Mouse (Mus musculus): ENCODE measurements around the gene Tas2r124. TPM values are rescaled to one million over a fixed set of nuclear protein-coding genes. Genes with fewer than 3 reads are reported as not detected.

The Tas2r124 gene
- not detected for total RNA-seq (2021)

GRCm38 (mm10) chr6:132754430-132754829 is at the start of gene Tas2r124:
TSS of gene Tas2r124 (plus strand) at chr6:132754730.
- intact Hi-C loops (cut with DNase I), result no loop called here
- no peak for DNase-seq (ENCODE audit: low spot score)

GRCm38 (mm10) chr6:132711828-132712227 is 42.7 kb upstream of the Tas2r124 start, which contains the start of gene Tas2r122:
TSS of gene Tas2r122 (minus strand) at chr6:132711928.
- no peak for DNase-seq (ENCODE audit: low spot score)
- intact Hi-C loops (cut with DNase I), result no loop called here

GRCm38 (mm10) chr6:132737935-132738334 is 16.6 kb upstream of the Tas2r124 start, which contains the start of gene Tas2r115:
TSS of gene Tas2r115 (minus strand) at chr6:132738035.
- intact Hi-C loops (cut with DNase I), result no loop called here
- DNase-seq (ENCODE audit: low spot score), result no peak

- no peak for DNase-seq (ENCODE audit: low spot score)
- intact Hi-C loops (cut with DNase I), result no loop called here
Measured at GRCm38 (mm10) chr6:132750206-132750605, 4.3 kb upstream of the Tas2r124 start.

GRCm38 (mm10) chr6:132761831-132762230 is 7.3 kb downstream of the Tas2r124 start, which contains the start of gene Tas2r102:
TSS of gene Tas2r102 (plus strand) at chr6:132762131.
- DNase-seq (ENCODE audit: low spot score), result no peak
- intact Hi-C loops (cut with DNase I), result no loop called here

GRCm38 (mm10) chr6:132778062-132778461 is 23.5 kb downstream of the Tas2r124 start, which contains the start of gene Tas2r136:
TSS of gene Tas2r136 (minus strand) at chr6:132778162.
- intact Hi-C loops (cut with DNase I), result no loop called here
- DNase-seq (ENCODE audit: low spot score), result no peak

GRCm38 (mm10) chr6:132795393-132795792 is 40.9 kb downstream of the Tas2r124 start:
- DNase-seq (ENCODE audit: low spot score), result no peak
- intact Hi-C loops (cut with DNase I), result no loop called here

GRCm38 (mm10) chr6:132802518-132802917 is 48.0 kb downstream of the Tas2r124 start, which contains the start of gene Tas2r117:
TSS of gene Tas2r117 (plus strand) at chr6:132802818.
- DNase-seq (ENCODE audit: low spot score), result no peak
- intact Hi-C loops (cut with DNase I), result loop anchor here (10.0 kb wide), 1 partner anchor 182 kb away; the partner anchor contains the start of gene Tas2r109

Other genes starting within 250 kb of the Tas2r124 start
- not detected for gene Prh1, start 184.9 kb upstream of the Tas2r124 start, total RNA-seq (2021)
- gene Prp2, start 158.8 kb upstream of the Tas2r124 start, total RNA-seq (2021), result not detected
- not detected for gene A630073D07Rik, start 103.2 kb upstream of the Tas2r124 start, total RNA-seq (2021)
- gene Tas2r120, start 97.8 kb upstream of the Tas2r124 start, total RNA-seq (2021), result not detected
- gene Tas2r121, start 53.7 kb upstream of the Tas2r124 start, total RNA-seq (2021), result not detected
- not detected for gene Tas2r122, start 42.8 kb upstream of the Tas2r124 start, total RNA-seq (2021)
- not detected for gene Tas2r115, start 16.7 kb upstream of the Tas2r124 start, total RNA-seq (2021)
- not detected for gene Tas2r102, start 7.4 kb downstream of the Tas2r124 start, total RNA-seq (2021)
- gene Tas2r136, start 23.4 kb downstream of the Tas2r124 start, total RNA-seq (2021), result not detected
- gene Tas2r117, start 48.1 kb downstream of the Tas2r124 start, total RNA-seq (2021), result not detected
- not detected for gene Tas2r123, start 92.4 kb downstream of the Tas2r124 start, total RNA-seq (2021)
- gene Tas2r116, start 100.7 kb downstream of the Tas2r124 start, total RNA-seq (2021), result not detected
- gene Tas2r110, start 113.3 kb downstream of the Tas2r124 start, total RNA-seq (2021), result not detected
- gene Tas2r113, start 138.3 kb downstream of the Tas2r124 start, total RNA-seq (2021), result not detected
- gene Tas2r125, start 154.9 kb downstream of the Tas2r124 start, total RNA-seq (2021), result not detected
- not detected for gene Tas2r129, start 196.4 kb downstream of the Tas2r124 start, total RNA-seq (2021)
- not detected for gene Tas2r131, start 203.2 kb downstream of the Tas2r124 start, total RNA-seq (2021)
- gene Tas2r109, start 226.2 kb downstream of the Tas2r124 start, total RNA-seq (2021), result not detected

Measured in heart, postnatal 25 days (tissue).